8 mouse cellular contexts compared by ENCODE assay signal in genomic region chr8:36361255-36361654, GRCm38 (mm10).
DNase-seq lines count a peak whose midpoint lies in the region; ATAC-seq lines count a peak whose summit lies in the region.

No protein-coding gene starts in this region.

- peak; percentile 51 for DNase-seq in liver
- DNase-seq in c-Kit-positive CD71-positive TER-119-negative erythroid progenitor cells, embryonic 14.5 days (ENCODE audit: low read depth): peak; percentile 34
- DNase-seq in left cerebral cortex, postnatal 14 days (ENCODE audit: low spot score in 2 of 2): peak; percentile 82 to 88
- peak; percentile 90 for DNase-seq in midbrain, embryonic 14.5 days

- H3K4me1 ChIP-seq in liver, embryonic 12.5 days: no peaks in the 10 kb centered on the region
- H3K4me1 ChIP-seq in forebrain, embryonic 15.5 days: peaks cover 23% of the 10 kb centered on the region
- H3K4me1 ChIP-seq in midbrain, embryonic 14.5 days (ENCODE audit: control insufficient read depth, insufficient read depth, low read length): no peaks in the 10 kb centered on the region
- no peaks in the 10 kb centered on the region for H3K4me1 ChIP-seq in stomach, embryonic 14.5 days (ENCODE audit: control insufficient read depth, insufficient read depth, low read length)

- no peaks in the 10 kb centered on the region for H3K9me3 ChIP-seq in liver, embryonic 12.5 days (replicated peaks)
- H3K9me3 ChIP-seq in forebrain, embryonic 15.5 days: no peaks in the 10 kb centered on the region
- no peaks in the 10 kb centered on the region for H3K9me3 ChIP-seq in midbrain, embryonic 14.5 days (ENCODE audit: control insufficient read depth, low read length)
- H3K9me3 ChIP-seq in stomach, embryonic 14.5 days (ENCODE audit: control insufficient read depth, low read depth, low read length): no peaks in the 10 kb centered on the region

- no peak overlapping the region for H3K4me3 ChIP-seq in liver, embryonic 12.5 days
- H3K4me3 ChIP-seq in forebrain, embryonic 15.5 days: no peak overlapping the region
- H3K4me3 ChIP-seq in midbrain, embryonic 14.5 days (replicated peaks; ENCODE audit: low read depth, low read length): no peak overlapping the region
- no peak overlapping the region for H3K4me3 ChIP-seq in stomach, embryonic 14.5 days (ENCODE audit: low read depth, low read length)

- H3K27ac ChIP-seq in liver, embryonic 12.5 days: no peak overlapping the region
- no peak overlapping the region; the same call in 1 of the 2 replicates for H3K27ac ChIP-seq in forebrain, embryonic 15.5 days (replicated peaks)
- no peak overlapping the region for H3K27ac ChIP-seq in midbrain, embryonic 14.5 days (replicated peaks; ENCODE audit: low read depth, low read length)
- H3K27ac ChIP-seq in stomach, embryonic 14.5 days (ENCODE audit: low read length): no peak overlapping the region

- no peak overlapping the region for H3K9ac ChIP-seq in liver, embryonic 12.5 days
- H3K9ac ChIP-seq in forebrain, embryonic 15.5 days (replicated peaks): no peak overlapping the region
- no peak overlapping the region for H3K9ac ChIP-seq in midbrain, embryonic 14.5 days (replicated peaks; ENCODE audit: low read length)
- H3K9ac ChIP-seq in stomach, embryonic 14.5 days (replicated peaks; ENCODE audit: low read depth, low read length): no peak overlapping the region

- intact Hi-C loops in left cerebral cortex, postnatal 14 days (cut with DNase I): loop anchor here (2.0 to 5.0 kb wide), 2 partner anchors 160 to 701 kb away; no protein-coding TSS in a partner anchor

- H3K4me2 ChIP-seq in liver, embryonic 12.5 days: no peak overlapping the region
- H3K4me2 ChIP-seq in forebrain, embryonic 15.5 days (replicated peaks): no peak overlapping the region
- no peak overlapping the region for H3K4me2 ChIP-seq in midbrain, embryonic 14.5 days (ENCODE audit: low read length)
- no peak overlapping the region for H3K4me2 ChIP-seq in stomach, embryonic 14.5 days (replicated peaks; ENCODE audit: low read depth, low read length)

- 8% methylated on average over 2 of the region's 2 CpGs for WGBS in liver, embryonic 12.5 days (ENCODE audit: insufficient replicate concordance)
- 20% methylated on average over 2 of the region's 2 CpGs for WGBS in forebrain, embryonic 15.5 days
- WGBS in midbrain, embryonic 14.5 days: 16% methylated on average over 2 of the region's 2 CpGs
- 8% methylated on average over 2 of the region's 2 CpGs for WGBS in stomach, embryonic 14.5 days

- no peaks in the 10 kb centered on the region for H3K27me3 ChIP-seq in liver, embryonic 12.5 days (replicated peaks)
- no peaks in the 10 kb centered on the region for H3K27me3 ChIP-seq in forebrain, embryonic 15.5 days
- H3K27me3 ChIP-seq in midbrain, embryonic 14.5 days (ENCODE audit: control insufficient read depth, insufficient read depth, low read length): no peaks in the 10 kb centered on the region
- no peaks in the 10 kb centered on the region for H3K27me3 ChIP-seq in stomach, embryonic 14.5 days (ENCODE audit: control insufficient read depth, insufficient read depth, low read length)

- no peaks in the 10 kb centered on the region for H3K36me3 ChIP-seq in liver, embryonic 12.5 days
- no peaks in the 10 kb centered on the region for H3K36me3 ChIP-seq in forebrain, embryonic 15.5 days
- no peaks in the 10 kb centered on the region for H3K36me3 ChIP-seq in midbrain, embryonic 14.5 days (ENCODE audit: control insufficient read depth, insufficient read depth, low read length)
- H3K36me3 ChIP-seq in stomach, embryonic 14.5 days (ENCODE audit: control insufficient read depth, insufficient read depth, low read length): no peaks in the 10 kb centered on the region

- no peak for ATAC-seq in liver, embryonic 12.5 days
- peak; percentile 81 for ATAC-seq in forebrain, embryonic 15.5 days (replicated peaks)
- peak; percentile 70 for ATAC-seq in inflammation-experienced regulatory T-cells, adult 6 months
- no peak; the same call in 1 of the 2 replicates for ATAC-seq in midbrain, embryonic 14.5 days (ENCODE audit: low FRiP score, low TSS enrichment)
- ATAC-seq in stomach, embryonic 14.5 days (ENCODE audit: insufficient number of reproducible peaks, insufficient read depth, low FRiP score, low read depth): 0 out of 2 replicates have a peak, but pooled peaks have one; percentile 69

Comparison
In these comparisons a context has a peak if more than half of its experiments do, and no peak if none do; other contexts are left out.
1. DNase-seq: peak in every context shown above with its lines; median percentile 90 in midbrain, embryonic 14.5 days; 85 in left cerebral cortex, postnatal 14 days; 51 in liver; 34 in c-Kit-positive CD71-positive TER-119-negative erythroid progenitor cells, embryonic 14.5 days.
2. ATAC-seq: peak in forebrain, embryonic 15.5 days (single experiment), inflammation-experienced regulatory T-cells, adult 6 months (single experiment) and stomach, embryonic 14.5 days (single experiment); none in liver, embryonic 12.5 days (single experiment) and midbrain, embryonic 14.5 days (single experiment).